Mouse (Mus musculus): ENCODE measurements around the gene Usp47.

GRCm38 (mm10) chr7:112010511-112010910 is 12.8 kb upstream of the Usp47 start:
- no peak for TF ChIP-seq CTCF (conservative IDR thresholded peaks at IDR 0.05; ENCODE audit: low read length)
- TF ChIP-seq NANOG (IDR thresholded peaks at IDR 0.05; ENCODE audit: borderline replicate concordance, low read length): no peak
